Mouse (Mus musculus) brown adipose tissue, adult 24 weeks (tissue): ENCODE results near the gene Rsrp1. TPM values are rescaled to one million over a fixed set of nuclear protein-coding genes. Genes with fewer than 3 reads are reported as not detected.
"Not testable (repeated sequence)": the region's sequence is repeated elsewhere in the genome, so short reads cannot be mapped to it uniquely, and the experiment has no call there.

ENCODE experiments used
- H3K27ac ChIP-seq: fragments of 200-500 bp; replicated peaks from 2 replicates; pipeline ENCODE4 v1.5.1; 2012; ENCODE audit warnings: low read depth, mild to moderate bottlenecking, low read length
- H3K4me1 ChIP-seq: fragments of 200-500 bp; 2 replicates; pipeline ENCODE4 v1.6.1; 2012; ENCODE audit warnings: low read length, mixed read lengths; ENCODE audit not compliant: control insufficient read depth, insufficient read depth, insufficient read length
- H3K4me3 ChIP-seq: fragments of 200-500 bp; 2 replicates; pipeline ENCODE4 v1.5.1; 2012; ENCODE audit warnings: low read depth, mild to moderate bottlenecking, low read length, moderate library complexity; ENCODE audit not compliant: insufficient read depth
- polyA plus RNA-seq: library from polyadenylated mRNA; stranded (reverse); fragments of >200 nt; gene quantifications from 2 replicates; pipeline ENCODE4 v1.2.4, GENCODE M21; 2012; ENCODE audit not compliant: missing spikeins, insufficient read depth, insufficient read length

The Rsrp1 gene
- 185 and 418 TPM in 2 replicates for polyA plus RNA-seq

DNA sequence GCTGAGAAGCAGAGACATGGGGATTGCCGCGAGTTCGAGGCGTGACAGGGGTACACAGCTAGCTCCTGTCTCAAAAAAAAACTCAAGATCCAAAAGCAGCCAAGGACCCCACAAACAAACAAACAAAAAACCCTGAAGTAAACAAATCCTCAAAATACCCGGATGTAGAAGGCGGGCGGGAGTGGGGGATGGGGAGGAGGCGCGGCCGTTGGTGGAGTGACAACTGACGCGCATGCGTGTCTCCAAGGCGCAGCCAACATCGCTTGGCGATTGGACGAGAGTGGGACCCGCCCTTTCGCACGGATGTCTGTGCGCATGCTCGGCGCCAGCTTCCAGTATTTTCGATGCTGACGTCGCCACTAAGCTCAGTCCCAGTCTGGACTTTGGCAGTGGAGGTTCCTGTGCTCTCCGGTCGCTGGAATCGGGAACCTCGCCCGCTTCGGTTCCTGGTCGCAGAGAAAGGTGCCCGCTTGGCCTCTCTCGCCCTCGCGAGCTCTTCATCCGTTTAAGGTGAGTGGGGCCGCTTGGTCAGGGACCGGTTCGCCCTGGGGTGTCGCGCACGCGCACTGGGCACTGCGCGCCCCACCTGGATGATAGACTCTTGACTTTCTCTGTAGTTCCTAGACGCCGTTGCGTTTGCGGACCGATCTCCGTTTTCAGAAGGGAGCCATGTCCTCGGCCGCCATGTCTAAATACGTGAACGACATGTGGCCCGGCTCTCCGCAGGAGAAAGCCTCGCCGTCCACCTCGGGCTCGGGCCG is at the start of gene Rsrp1:
Rsrp1 (plus strand) TSS at position 335 of the 761 bp plus-strand sequence.
- H3K27ac ChIP-seq: peak within 1 kb of the TSS; percentile 97
- H3K4me1 ChIP-seq: no peaks in the 10 kb centered on the region; the same call in 1 of the 2 replicates
- H3K4me3 ChIP-seq: peak within 1 kb of the TSS; percentile 88

DNA sequence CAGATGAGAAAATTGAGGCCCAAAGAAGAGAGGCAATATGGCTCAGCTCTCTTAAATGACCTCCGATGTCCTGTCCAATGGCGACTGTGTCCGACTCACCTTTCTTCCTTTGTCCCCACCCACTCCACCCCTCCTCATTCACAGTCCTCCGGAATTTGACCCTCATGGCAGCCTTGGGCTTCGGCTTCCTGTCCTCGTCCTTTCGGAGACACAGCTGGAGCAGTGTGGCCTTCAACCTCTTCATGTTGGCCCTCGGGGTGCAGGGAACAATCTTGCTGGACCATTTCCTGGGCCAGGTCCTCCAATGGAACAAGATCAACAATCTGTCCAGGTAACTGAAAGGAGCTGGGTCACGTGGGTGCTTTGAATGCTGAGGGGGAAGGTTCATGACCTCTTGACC is 47.2 kb upstream of the Rsrp1 start:
- H3K4me3 ChIP-seq: no peak overlapping the region
- H3K4me1 ChIP-seq: no peaks in the 10 kb centered on the region; the same call in 1 of the 2 replicates
- H3K27ac ChIP-seq: no peak overlapping the region

DNA sequence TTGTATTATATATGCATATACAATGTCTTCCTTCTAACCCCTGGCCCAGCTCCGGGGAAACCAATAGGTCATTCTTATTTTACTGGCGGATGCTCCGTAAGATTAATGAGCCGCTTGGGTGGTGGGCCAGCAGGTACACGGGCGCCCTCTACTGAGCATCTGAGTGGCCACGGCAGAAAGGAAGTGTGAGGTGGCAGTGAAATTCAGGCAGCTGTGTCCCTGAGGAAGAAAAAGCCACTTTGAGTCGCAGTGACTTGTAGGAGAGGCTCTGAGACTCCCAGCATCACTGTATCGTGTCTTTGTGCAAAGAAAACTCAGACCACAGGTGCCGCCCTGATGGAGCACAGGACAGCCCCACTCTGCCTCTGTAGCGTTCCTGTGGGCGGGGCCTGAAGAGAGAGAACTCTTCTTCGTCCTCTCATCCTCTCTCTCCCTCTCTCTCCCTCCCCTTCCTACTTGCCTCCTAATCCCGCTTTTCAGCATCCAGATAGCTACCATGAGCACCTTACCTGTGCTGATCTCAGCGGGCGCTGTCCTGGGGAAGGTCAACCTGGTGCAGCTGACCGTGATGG is 43.9 kb upstream of the Rsrp1 start:
- Histone ChIP-seq H3K4me1 (no peaks in the 10 kb centered on the region; the same call in 1 of the 2 replicates), H3K27ac (no peak overlapping the region), H3K4me3 (peak overlapping the region; percentile 35)

DNA sequence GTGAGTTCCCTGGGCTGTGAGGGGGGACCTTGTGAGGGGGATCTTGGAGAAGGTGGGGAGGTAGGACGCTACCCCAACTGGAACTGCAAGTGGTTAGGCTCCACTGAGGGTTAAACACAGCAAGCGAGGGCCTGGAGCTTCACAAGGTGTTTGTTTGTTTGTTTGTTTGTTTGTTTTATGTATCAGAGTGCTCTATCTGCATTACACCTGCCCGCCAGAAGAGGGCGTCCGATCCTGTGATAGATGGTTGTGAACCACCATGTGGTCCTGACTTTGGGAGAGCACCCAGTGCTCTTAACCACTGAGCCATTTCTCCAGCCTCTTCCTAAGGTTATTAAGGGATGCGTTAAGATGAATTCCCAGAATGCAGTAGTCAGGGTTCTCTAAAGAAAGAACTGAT is 43.4 kb upstream of the Rsrp1 start:
- no peak overlapping the region for H3K4me3 ChIP-seq
- no peak overlapping the region for H3K27ac ChIP-seq
- H3K4me1 ChIP-seq: no peaks in the 10 kb centered on the region; the same call in 1 of the 2 replicates

DNA sequence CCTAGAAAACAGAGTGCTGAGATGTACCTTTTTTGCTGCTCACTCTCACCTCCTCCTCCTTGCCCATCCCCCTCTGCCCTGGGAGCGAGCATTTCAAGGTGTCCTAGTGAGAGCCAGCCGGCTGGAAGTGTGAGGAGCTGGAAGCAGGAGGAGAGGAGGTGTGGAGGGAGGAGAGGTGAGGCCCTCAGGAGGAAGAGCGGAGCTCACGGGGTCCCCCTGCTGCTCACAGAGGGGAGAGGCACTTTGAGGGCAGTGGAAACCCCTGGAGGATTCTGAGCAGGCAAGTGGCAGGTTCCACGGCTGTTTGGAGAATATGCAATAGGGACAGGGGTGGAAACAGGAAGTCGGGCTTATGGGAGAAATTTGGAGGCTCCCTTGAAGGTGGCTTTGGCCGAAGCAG is 40.1 kb upstream of the Rsrp1 start:
- Histone ChIP-seq H3K4me1 (no peaks in the 10 kb centered on the region; the same call in 1 of the 2 replicates), H3K27ac (no peak overlapping the region), H3K4me3 (no peak overlapping the region)

DNA sequence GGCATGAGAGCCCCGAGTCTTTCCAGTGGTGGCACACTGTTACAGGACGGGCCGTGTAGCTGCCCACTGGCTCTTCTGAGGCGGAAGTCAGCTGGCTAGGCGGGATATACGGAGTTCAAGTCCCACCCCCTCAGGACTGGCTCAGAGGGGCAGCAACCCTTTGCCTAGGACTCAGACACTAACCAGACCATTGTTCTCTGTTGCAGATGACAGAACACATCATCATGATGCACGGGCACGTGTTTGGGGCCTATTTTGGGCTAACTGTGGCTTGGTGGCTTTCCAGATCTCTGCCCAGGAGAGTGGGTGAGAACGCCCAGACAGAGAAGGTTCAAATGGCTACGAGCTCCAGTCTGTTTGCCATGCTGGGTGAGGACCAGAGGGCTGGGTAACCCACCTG is 39.6 kb upstream of the Rsrp1 start:
- Histone ChIP-seq H3K4me1 (no peaks in the 10 kb centered on the region; the same call in 1 of the 2 replicates), H3K27ac (no peak overlapping the region), H3K4me3 (no peak overlapping the region)

DNA sequence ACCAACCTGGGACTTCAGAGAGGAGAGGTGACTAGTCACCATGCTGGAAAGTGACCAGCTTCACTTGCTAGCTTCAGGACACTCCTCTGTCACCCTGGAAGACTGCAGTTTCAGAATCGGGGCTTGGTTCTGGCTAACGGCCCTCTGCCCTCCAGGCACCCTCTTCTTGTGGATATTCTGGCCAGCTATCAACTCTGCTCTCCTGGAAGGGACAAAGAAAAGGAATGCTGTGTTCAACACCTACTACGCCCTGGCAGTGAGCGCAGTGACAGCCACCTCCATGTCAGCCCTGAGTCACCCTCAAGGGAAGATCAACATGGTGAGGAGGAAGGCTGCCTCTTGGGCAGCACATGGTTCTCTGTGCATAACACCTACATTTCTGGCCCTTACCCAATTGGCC is 39.0 kb upstream of the Rsrp1 start:
- H3K4me1 ChIP-seq: no peaks in the 10 kb centered on the region; the same call in 1 of the 2 replicates
- H3K27ac ChIP-seq: no peak overlapping the region
- H3K4me3 ChIP-seq: no peak overlapping the region

DNA sequence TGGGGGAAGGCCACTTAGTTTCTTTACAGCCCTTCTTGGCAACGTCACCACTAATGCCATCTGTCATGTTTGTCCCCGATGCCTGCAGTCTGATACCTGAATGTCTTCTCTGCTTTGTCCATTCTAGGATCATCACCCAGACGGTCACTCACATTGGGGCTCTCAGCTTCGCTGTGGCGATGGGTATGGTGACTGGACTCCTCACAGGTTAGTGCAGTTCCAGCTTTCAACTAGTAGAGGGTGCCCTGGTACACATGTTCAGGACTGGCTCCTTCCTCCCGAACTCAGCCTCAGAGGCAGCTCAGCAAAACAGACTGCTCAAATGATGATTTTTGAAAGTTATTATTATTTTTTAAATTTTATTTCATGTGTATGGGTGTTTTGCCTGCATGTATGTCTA is 31.3 kb upstream of the Rsrp1 start:
- H3K4me3 ChIP-seq: no peak overlapping the region
- H3K27ac ChIP-seq: no peak overlapping the region
- H3K4me1 ChIP-seq: no peaks in the 10 kb centered on the region

DNA sequence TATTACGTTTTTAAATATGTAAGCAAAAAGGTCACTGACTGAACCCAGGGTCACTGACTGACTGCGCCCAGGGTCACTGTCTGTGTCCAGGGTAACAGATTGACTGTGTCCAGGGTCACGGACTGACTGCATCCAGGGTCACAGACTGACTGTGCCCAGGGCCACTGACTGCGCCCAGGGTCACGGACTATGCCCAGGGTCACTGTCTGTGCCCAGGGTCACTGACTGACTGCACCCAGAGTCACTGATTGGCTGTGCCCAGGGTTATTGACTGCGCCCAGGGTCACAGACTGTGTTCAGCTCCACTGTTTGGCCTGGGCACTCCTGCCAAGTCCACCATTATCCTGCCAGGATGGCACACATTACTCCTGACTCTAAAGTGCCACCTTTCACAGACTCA is 26.1 kb upstream of the Rsrp1 start:
- Histone ChIP-seq H3K4me3 (no peak overlapping the region), H3K4me1 (no peaks in the 10 kb centered on the region), H3K27ac (no peak overlapping the region)

DNA sequence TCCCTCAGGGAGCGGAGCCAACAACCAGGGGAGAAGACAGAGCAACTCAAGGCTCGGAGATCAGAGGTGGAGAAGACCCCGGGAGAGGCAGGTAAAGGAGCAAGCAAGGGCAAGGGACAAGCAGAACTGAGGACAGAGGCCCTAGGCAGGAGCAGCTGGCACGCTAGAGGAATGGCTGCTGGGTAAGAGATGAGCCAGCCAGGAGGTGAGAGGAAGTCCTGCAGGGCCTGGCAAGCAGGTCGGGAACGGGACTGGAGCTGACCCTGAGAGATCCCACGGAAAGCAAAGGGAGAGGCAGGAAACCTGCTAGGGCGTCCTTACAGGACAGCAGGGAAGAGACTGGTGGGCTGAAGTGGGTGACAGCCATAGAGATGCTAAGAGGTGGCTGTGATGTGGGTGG is 22.3 kb upstream of the Rsrp1 start:
- H3K4me1 ChIP-seq: no peaks in the 10 kb centered on the region
- no peak overlapping the region for H3K27ac ChIP-seq
- no peak overlapping the region for H3K4me3 ChIP-seq

DNA sequence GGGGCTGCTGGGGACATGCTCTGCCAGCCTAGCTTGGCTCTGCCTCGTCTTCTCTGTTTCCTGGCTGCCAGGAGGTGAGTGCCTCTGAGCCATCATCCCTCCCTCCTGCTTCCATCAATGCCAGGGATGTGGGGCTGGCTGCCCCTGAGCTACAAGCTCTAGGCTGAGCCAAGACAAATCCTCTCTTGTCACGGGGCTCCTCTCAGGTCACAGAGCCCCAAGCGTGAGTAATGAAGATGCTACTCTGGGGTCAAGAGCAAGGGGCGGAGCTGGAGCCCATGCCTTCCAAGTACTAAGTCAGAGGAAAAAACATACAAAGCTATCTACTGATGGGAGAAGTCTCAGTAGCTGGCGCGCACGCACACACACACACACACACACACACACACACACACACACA is 20.3 kb upstream of the Rsrp1 start:
- H3K27ac ChIP-seq: no peak overlapping the region
- H3K4me1 ChIP-seq: no peaks in the 10 kb centered on the region
- H3K4me3 ChIP-seq: no peak overlapping the region

DNA sequence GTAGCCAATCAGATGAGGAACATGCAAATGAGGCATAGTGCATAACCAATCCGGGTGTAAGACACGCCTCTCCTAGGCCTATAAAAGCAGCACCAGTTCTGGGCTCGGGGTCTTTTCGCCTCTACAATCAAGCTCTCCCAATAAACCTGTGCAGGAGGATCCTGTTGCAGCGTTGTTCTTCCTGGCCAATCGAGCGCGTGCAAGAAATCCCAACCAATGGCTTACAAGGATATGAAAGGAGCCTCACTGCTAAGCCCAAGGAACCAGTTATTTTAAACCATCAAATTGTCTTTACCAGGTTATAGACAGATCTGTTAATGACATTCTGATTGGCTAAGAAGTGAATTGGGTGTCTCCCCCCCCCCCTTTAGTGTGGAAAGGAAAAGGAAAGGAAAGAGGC is 12.0 kb upstream of the Rsrp1 start:
- H3K27ac ChIP-seq, H3K4me3 ChIP-seq, H3K4me1 ChIP-seq: not testable (repeated sequence)

DNA sequence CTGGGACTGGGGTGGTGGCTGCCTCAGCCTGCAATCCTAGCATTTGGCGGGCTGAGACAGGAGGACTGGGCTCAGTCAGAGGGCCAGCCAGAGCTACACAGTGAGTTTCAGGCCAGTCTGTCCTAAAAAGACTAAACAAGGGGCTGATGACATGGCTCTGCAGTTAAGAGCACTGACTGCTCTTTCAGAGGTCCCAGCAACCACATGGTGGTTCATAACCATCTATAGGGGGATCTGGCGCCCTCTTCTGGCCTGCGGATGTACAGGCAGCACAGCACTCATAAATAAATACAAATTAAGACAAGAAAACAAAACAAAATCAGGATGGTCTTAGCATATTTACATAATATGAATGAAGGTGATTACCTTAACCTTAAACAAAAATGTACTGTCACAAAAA is 10.0 kb upstream of the Rsrp1 start:
- no peaks in the 10 kb centered on the region; the same call in 1 of the 2 replicates for H3K4me1 ChIP-seq
- H3K4me3 ChIP-seq: no peak overlapping the region
- no peak overlapping the region for H3K27ac ChIP-seq

DNA sequence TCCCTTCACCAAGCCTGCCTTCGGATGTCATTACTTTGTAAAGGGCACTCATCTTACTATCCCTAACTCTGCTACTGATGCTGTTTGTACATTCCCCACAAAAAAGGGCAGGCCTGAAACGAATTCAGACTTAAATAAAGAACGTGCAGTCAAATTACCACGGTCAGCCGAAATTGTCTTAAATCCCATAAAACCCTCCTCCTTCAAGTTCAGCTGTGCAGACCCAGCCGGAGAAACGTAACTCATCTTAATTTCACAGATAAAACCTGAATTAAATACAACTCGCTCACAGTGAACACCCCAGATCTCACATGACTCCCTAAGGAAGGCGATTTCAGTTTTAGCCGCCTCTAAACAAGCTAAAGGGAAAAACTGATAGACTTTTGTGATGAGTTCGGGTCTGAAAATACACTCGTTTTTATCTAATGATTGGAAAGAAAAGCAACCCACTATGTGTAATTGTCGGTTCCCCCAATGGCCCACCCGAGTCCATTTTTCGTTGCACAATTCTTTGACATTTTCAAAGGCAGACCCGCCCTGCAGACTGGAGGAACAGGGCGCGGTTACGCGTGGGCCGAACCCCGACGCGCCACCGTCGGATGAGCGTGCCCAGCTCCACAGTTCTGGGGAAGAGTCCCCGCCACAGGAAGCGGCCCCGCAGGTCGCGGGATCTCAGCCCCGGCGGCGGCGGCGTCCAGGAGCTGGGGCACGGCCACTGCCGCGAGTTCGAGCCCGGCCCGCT is 9.1 kb upstream of the Rsrp1 start:
- peak overlapping the region; percentile 77 for H3K27ac ChIP-seq
- H3K4me1 ChIP-seq: no peaks in the 10 kb centered on the region; the same call in none of the 2 replicates
- H3K4me3 ChIP-seq: peak overlapping the region; percentile 93

DNA sequence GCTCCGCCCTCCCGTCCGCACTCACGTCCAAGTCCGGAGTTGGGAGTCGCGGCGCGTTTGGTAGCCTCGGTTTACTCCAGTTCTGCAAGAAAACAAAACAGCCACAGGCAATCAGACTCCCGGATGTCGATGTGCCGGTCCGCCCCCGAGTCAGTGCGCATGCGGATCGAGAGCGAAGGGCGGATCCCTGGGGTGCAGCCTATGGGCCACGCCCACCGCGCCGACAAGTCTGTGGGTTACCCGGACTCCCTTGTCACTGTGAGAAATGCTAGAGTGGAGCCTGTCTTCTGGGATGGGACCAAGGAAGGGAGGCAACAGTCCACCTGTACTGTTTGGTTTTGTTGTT is 8.6 kb upstream of the Rsrp1 start, which contains the start of gene Tmem50a:
Tmem50a (minus strand) TSS at position 161 of the 346 bp plus-strand sequence.
- Histone ChIP-seq H3K27ac (peak within 1 kb of the TSS; percentile 77), H3K4me3 (peak within 1 kb of the TSS; percentile 93), H3K4me1 (no peaks in the 10 kb centered on the region; the same call in none of the 2 replicates)
